Mouse (Mus musculus) embryonic facial prominence, embryonic 11.5 days (tissue): Measurements from ENCODE around the gene Trpv2. TPM values are rescaled to one million over a fixed set of nuclear protein-coding genes. Genes with fewer than 3 reads are reported as not detected.

ENCODE experiments used
- ATAC-seq: fragments of 200-750 bp; cut with Nextera tagmentation; replicated peaks from 2 replicates; pipeline ENCODE4 v1.8.0; 2017; ENCODE audit warnings: low read depth; ENCODE audit not compliant: insufficient number of reproducible peaks, low FRiP score, low TSS enrichment
- DNase-seq: peaks from one replicate; pipeline ENCODE4 v3.0.0-alpha.2; 2015; ENCODE audit warnings: low spot score
- H3K27ac ChIP-seq: fragments of 300-500 bp; sonication (generic); replicated peaks from 2 replicates; pipeline ENCODE4 v1.5.1; 2014; ENCODE audit warnings: mild to moderate bottlenecking, low read depth, low read length, control low read depth
- H3K27me3 ChIP-seq: fragments of 300-500 bp; sonication (generic); 2 replicates; pipeline ENCODE4 v1.6.1; 2014; ENCODE audit warnings: mild to moderate bottlenecking, low read length, moderate library complexity, mixed read lengths; ENCODE audit not compliant: control insufficient read depth, insufficient read depth
- H3K36me3 ChIP-seq: fragments of 300-500 bp; sonication (generic); replicated peaks from 2 replicates; pipeline ENCODE4 v1.6.1; 2014; ENCODE audit warnings: low read depth, mild to moderate bottlenecking, low read length, moderate library complexity, mixed read lengths; ENCODE audit not compliant: control insufficient read depth, insufficient read depth
- H3K4me1 ChIP-seq: fragments of 300-500 bp; sonication (generic); 2 replicates; pipeline ENCODE4 v1.6.1; 2014; ENCODE audit warnings: low read length, mixed read lengths; ENCODE audit not compliant: control insufficient read depth, insufficient read depth
- H3K4me2 ChIP-seq: fragments of 300-500 bp; sonication (generic); 2 replicates; pipeline ENCODE4 v1.6.1; 2014; ENCODE audit warnings: low read depth, mild to moderate bottlenecking, control low read depth, low read length, moderate library complexity
- H3K4me3 ChIP-seq: fragments of 300-500 bp; sonication (generic); 2 replicates; pipeline ENCODE4 v1.5.1; 2014; ENCODE audit warnings: low read depth, low read length, control low read depth
- H3K9ac ChIP-seq: fragments of 300-500 bp; sonication (generic); replicated peaks from 2 replicates; pipeline ENCODE4 v1.6.1; 2014; ENCODE audit warnings: mild to moderate bottlenecking, control low read depth, low read length
- H3K9me3 ChIP-seq: fragments of 300-500 bp; sonication (generic); replicated peaks from 2 replicates; pipeline ENCODE4 v1.6.1; 2016; ENCODE audit warnings: mild to moderate bottlenecking, low read length, inconsistent platforms, mixed read lengths; ENCODE audit not compliant: control insufficient read depth
- WGBS: fragments of 180-500 bp; shearing (Covaris S2); extraction: QIAGEN DNeasy Blood & Tissue Kit; methylation state at CpG from one replicate; pipeline ENCODE4 v1.1.7; 2014; 5-methylcytosine and 5-hydroxymethylcytosine counted together
- polyA plus RNA-seq: library from polyadenylated mRNA; unstranded; fragments of >200 nt; fragmentation: Nextera tagmentation; extraction: Ambion mirVana; gene quantifications from 2 replicates; pipeline ENCODE4 v1.2.1, GENCODE M21; 2014

The Trpv2 gene
- polyA plus RNA-seq, 1 experiment from 2014 or later = 4.2 TPM

DNA sequence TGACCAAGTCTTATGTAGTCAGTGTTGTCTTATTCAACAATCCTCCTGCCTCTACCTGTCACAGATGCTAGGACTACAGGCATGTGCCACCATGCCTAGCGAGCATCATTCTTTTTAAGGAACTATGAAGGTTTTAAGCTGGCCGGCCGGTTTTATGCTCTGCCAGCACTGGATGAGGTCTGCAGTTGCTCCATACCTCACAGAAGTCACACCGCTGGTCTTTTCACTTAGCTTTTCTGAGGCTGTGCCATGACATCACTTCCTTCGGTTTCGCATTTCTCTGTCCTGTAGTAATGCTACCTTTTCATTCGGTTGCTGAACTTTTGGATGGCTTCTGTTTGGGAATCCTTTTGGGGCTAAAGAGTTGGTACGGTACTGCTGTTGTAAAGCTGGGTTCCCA lies 32.7 kb upstream of the Trpv2 start:
- H3K9ac ChIP-seq = no peak overlapping the region
- DNase-seq (no peak), ATAC-seq (no peak)
- H3K9me3 ChIP-seq = no peaks in the 10 kb centered on the region
- no peaks in the 10 kb centered on the region for H3K36me3 ChIP-seq
- H3K4me2 ChIP-seq = no peak overlapping the region
- peaks cover 6% of the 10 kb centered on the region; the same call in 1 of the 2 replicates for H3K27me3 ChIP-seq
- H3K27ac ChIP-seq = no peak overlapping the region
- H3K4me1 ChIP-seq = no peaks in the 10 kb centered on the region; the same call in 1 of the 2 replicates
- no peak overlapping the region for H3K4me3 ChIP-seq
- 74% methylated on average over 8 of the region's 8 CpGs for WGBS

GRCm38 (mm10) chr11:62543991-62544390 lies 30.3 kb upstream of the Trpv2 start:
- H3K36me3 ChIP-seq = no peaks in the 10 kb centered on the region
- DNase-seq = no peak
- 83% methylated on average over 3 of the region's 3 CpGs for WGBS
- no peak overlapping the region for H3K9ac ChIP-seq
- H3K27me3 ChIP-seq = peaks cover 4% of the 10 kb centered on the region; the same call in 1 of the 2 replicates
- no peak overlapping the region for H3K4me2 ChIP-seq
- no peak for ATAC-seq
- no peak overlapping the region for H3K4me3 ChIP-seq
- H3K9me3 ChIP-seq = no peaks in the 10 kb centered on the region
- no peak overlapping the region for H3K27ac ChIP-seq
- no peaks in the 10 kb centered on the region for H3K4me1 ChIP-seq

- peaks cover 4% of the 10 kb centered on the region; the same call in 1 of the 2 replicates for H3K36me3 ChIP-seq
- no peak overlapping the region for H3K27ac ChIP-seq
- H3K9me3 ChIP-seq = no peaks in the 10 kb centered on the region
- DNase-seq = peak; percentile 49
- peak overlapping the region; percentile 87; the same call in 1 of the 2 replicates for H3K9ac ChIP-seq
- ATAC-seq = no peak
- peak overlapping the region; percentile 64; the same call in 1 of the 2 replicates for H3K4me2 ChIP-seq
- H3K27me3 ChIP-seq = no peaks in the 10 kb centered on the region
- peak overlapping the region; percentile 73 for H3K4me3 ChIP-seq
- WGBS = 27% methylated on average over 5 of the region's 5 CpGs
- no peaks in the 10 kb centered on the region; the same call in 1 of the 2 replicates for H3K4me1 ChIP-seq
Measured at GRCm38 (mm10) chr11:62549782-62550181, 24.5 kb upstream of the Trpv2 start.

DNA sequence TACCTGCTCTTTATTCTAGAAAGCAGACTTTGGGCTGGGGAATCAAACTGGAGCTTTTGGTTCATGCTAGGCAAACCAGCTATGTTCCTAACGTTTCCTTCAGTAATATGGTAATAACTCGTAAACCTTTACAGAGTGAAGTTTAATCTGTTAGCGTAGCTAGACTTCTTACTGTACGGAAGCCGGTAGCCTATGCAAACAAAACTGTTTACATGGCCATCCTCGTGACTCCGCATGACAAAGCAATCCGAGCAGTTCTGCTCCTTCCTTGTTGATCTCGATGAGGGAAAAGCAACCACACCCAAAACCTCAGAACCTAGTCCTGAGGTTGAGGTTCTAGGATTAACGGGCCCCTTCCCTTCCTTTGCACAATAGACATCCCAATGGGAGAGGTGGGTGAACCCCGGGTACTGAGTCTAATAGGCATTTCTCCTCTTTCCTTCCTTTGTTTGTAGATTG lies 24.0 kb upstream of the Trpv2 start:
- peak; percentile 63 for DNase-seq
- 7% methylated on average over 11 of the region's 11 CpGs for WGBS

GRCm38 (mm10) chr11:62550727-62551225 lies 23.5 kb upstream of the Trpv2 start, which contains the start of gene Ubb:
Gene Ubb, plus strand, starts transcription at chr11:62551171.
- Histone ChIP-seq H3K9ac (peak within 1 kb of the TSS; percentile 87), H3K4me2 (peak within 1 kb of the TSS; percentile 64), H3K9me3 (no peaks in the 10 kb centered on the region), H3K27me3 (no peaks in the 10 kb centered on the region), H3K36me3 (peaks cover 4% of the 10 kb centered on the region; the same call in 1 of the 2 replicates), H3K27ac (peak within 1 kb of the TSS; percentile 90), H3K4me1 (no peaks in the 10 kb centered on the region; the same call in 1 of the 2 replicates), H3K4me3 (peak within 1 kb of the TSS; percentile 73)
- peak; percentile 100 for DNase-seq
- under 1% methylated on average over 40 of the region's 40 CpGs for WGBS
- peak; percentile 92 for ATAC-seq

More for the DNA sequence above, 24.0 kb upstream of the Trpv2 start:
- Histone ChIP-seq H3K9me3 (no peaks in the 10 kb centered on the region), H3K27me3 (no peaks in the 10 kb centered on the region), H3K9ac (peak overlapping the region; percentile 87), H3K4me1 (no peaks in the 10 kb centered on the region; the same call in 1 of the 2 replicates), H3K27ac (peak overlapping the region; percentile 90), H3K36me3 (peaks cover 4% of the 10 kb centered on the region; the same call in 1 of the 2 replicates), H3K4me2 (peak overlapping the region; percentile 64), H3K4me3 (peak overlapping the region; percentile 73)
- ATAC-seq = peak; percentile 31

DNA sequence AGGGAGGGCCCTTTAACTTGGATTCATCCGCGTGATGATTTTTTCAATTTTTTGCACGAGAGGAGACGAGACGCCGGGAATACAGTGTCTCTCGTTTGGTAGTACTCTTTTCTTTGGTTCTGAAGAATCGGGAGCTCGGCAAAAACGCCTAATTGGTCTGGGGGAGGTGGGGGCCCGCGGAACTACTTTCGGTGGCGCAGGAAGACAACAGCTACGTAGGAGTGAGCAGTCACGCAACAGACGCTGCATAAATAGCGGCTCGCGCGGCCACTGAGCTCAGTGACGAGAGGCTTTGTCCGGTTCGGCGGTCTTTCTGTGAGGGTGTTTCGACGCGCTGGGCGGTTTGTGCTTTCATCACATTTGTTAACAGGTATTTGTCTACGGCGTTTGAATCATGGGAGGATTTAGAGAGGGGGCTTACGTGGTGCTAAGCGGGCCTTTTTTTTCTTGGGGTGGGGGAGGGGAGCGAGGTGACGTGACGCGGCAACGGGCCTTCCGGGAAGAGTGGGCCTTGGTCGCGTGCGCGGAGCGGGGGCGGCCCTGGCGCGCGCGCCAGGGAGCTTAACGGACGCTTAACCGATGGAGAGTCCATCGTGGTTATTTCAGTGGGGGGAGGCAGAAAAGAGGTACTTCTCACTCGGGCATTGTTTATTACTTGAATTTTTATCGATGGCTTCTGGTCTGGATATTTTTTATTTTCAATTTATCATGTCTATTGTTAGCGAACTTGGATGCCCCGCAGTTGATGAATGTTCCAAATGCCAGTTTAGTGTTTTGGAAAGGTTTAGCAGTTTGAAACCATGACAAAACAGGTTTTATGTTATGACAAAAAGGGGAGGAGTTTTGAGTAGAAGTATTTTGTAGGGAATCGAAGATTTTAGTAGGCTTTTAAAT lies 22.8 kb upstream of the Trpv2 start:
- DNase-seq = peak; percentile 91
- H3K27me3 ChIP-seq = no peaks in the 10 kb centered on the region
- H3K4me2 ChIP-seq = peak overlapping the region; percentile 42
- H3K9me3 ChIP-seq = no peaks in the 10 kb centered on the region
- H3K9ac ChIP-seq = peak overlapping the region; percentile 85
- peak overlapping the region; percentile 73 for H3K4me3 ChIP-seq
- under 1% methylated on average over 57 of the region's 58 CpGs for WGBS
- ATAC-seq = peak; percentile 56
- no peaks in the 10 kb centered on the region; the same call in 1 of the 2 replicates for H3K4me1 ChIP-seq
- H3K36me3 ChIP-seq = peaks cover 4% of the 10 kb centered on the region; the same call in 1 of the 2 replicates
- H3K27ac ChIP-seq = peak overlapping the region; percentile 84

GRCm38 (mm10) chr11:62553186-62553585 lies 21.1 kb upstream of the Trpv2 start:
- H3K27ac ChIP-seq = no peak overlapping the region
- peak overlapping the region; percentile 37; the same call in 1 of the 2 replicates for H3K9ac ChIP-seq
- H3K36me3 ChIP-seq = peaks cover 4% of the 10 kb centered on the region; the same call in 1 of the 2 replicates
- peak overlapping the region; percentile 82 for H3K4me2 ChIP-seq
- DNase-seq = no peak
- peak overlapping the region; percentile 48 for H3K4me3 ChIP-seq
- H3K4me1 ChIP-seq = no peaks in the 10 kb centered on the region; the same call in 1 of the 2 replicates
- 58% methylated on average over 1 of the region's 1 CpGs for WGBS
- no peaks in the 10 kb centered on the region for H3K27me3 ChIP-seq
- no peaks in the 10 kb centered on the region for H3K9me3 ChIP-seq
- ATAC-seq = no peak
